Mouse (Mus musculus) layer of hippocampus, adult 11-12 months (tissue): ENCODE results near the gene Daglb.

Source experiments
- DNase-seq: peaks from one replicate; pipeline ENCODE4 v3.0.0; 2022; ENCODE audit warnings: low spot score

Daglb gene

GRCm38 (mm10) chr5:143464100-143464756, at the start of gene Daglb:
Daglb (plus strand) TSS chr5:143464584.
- DNase-seq, result peak; percentile 92

- no peak for DNase-seq
Observed at GRCm38 (mm10) chr5:143421484-143421883, 42.9 kb upstream of the Daglb start.

- DNase-seq, result no peak
Observed at GRCm38 (mm10) chr5:143422990-143423389, 41.4 kb upstream of the Daglb start.

DNA sequence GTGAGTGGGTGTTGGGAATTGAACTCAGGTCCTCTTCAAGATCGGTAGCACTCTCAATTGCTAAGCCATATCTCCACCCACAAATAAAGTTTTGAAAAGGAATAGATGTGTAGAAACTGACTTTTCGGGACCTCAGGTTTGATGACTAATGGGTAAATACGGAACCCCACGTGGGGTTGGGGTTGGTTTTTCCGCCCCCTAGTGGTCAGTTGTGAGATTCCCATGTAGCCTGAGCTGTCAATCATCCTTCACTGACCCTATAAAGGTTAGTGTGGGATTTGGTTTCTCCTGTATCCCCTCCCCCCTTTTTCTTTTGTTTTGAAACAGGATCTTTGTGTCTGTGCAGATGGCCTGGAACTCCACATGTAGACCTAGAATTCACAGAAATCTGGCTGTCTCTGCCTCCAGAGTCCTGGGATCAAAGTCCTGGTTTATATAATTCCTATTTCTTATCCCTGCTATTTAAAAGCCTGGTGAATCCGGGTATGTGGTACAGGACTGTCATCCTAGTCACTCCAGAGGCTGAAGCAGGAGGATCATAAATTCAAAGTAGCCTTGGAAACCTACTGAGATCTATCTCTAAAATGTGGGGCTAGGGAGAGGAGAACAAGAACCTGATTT, 40.4 kb upstream of the Daglb start:
- peak; percentile 50 for DNase-seq

GRCm38 (mm10) chr5:143434421-143434820, 30.0 kb upstream of the Daglb start:
- DNase-seq, result peak; percentile 58

- no peak for DNase-seq
Observed at GRCm38 (mm10) chr5:143441298-143441697, 23.1 kb upstream of the Daglb start.

DNA sequence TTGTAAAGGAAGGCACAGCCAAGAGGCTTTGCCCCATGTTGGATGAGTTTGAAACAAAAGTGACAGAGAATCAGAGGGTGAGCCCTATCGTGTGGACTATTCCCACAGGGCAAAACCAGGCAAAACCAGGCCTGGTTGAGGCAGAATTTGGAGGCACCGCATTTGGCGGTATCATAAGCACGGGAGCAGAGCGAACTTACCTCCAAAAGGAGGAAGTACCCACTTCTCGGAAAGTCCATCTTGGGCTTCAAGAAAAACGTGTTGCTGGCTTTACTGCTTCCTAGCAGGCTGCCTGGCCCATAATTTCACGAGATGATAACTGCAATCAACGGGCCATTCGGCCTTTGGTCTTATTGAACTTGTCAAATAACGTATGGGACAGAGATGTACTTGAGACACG, 22.6 kb upstream of the Daglb start:
- DNase-seq, result no peak

DNA sequence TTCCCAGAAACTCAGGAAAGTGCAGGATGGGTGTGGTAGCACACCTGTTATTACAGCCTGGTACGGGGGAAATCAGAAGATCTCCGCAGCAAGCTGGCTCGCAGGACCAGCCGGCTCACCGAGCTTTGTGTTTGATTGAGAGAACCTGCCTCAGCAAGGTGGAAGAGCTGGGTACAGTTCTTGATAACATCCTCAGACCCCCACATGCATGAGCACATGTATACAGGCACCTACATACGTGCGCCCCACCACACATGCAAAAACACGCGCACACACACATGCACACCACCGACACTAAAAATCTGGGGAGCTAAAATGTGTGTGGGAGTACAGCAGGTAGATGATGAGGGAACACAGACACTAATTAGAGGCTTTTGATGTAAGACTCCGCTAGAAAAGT, 713 bp upstream of the Daglb start:
- DNase-seq, result no peak

DNA sequence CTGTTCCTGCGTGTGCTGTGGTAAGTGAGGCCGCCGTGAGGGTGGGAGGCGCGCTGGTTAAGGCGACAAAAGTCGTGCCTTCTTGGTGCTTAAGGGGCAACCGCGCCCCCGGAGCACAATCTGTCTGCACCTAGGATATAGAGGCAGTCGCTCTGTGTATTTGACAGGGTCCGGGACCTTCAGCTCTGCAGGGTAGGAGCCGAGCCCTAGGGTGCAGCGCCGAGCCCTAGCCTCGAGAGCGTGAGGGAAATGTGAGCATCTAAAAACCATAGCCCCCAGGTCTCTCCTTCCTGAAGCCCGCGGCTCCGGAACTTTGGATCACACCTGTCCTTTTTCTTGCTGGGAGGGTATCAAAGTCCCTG, 354 bp downstream of the Daglb start:
- DNase-seq, result no peak

DNA sequence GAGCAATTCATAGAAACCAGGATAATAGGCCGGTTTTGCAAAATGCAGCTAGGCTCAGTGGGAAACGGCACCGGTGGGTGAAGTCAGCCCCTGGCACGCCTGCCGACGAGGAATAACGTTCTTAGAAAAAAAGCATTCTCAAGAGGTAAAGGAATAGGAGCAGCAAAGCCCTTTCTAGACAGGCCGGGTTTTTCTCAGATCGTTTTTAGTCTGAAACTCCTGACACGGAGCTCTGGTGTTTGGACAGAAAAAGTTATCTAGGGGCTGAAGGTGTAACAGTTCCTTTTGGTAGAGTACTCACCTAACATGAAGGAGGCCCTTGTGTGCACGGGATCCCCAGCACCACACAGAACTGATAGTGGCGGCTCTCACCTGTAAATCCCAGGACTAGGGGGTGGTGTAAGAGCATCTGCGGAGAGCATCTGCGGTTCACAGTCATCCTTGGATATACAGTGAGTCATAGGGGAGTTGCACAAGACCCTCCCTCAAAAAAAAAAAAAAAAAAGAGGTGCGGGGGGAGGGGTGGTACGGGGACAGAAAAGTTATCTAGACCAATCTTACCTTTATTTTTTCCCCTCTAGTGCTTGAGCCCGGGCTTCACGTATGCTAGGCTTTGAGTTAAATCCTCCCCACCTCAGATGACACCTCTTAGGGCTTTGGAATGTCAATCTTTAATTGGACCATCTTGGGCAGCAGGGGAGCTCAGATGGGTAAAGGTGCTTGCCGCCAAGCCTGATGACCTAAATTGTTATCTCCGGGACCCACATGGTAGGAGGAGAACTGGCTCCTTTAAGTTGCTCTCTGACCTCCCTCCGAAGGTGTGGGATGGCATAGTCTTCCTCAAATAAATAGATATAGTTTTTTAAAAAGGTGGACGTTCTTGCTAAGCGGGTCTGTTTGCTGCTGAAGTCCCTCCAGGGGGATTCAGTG, 1.0 kb downstream of the Daglb start:
- DNase-seq, result no peak

DNA sequence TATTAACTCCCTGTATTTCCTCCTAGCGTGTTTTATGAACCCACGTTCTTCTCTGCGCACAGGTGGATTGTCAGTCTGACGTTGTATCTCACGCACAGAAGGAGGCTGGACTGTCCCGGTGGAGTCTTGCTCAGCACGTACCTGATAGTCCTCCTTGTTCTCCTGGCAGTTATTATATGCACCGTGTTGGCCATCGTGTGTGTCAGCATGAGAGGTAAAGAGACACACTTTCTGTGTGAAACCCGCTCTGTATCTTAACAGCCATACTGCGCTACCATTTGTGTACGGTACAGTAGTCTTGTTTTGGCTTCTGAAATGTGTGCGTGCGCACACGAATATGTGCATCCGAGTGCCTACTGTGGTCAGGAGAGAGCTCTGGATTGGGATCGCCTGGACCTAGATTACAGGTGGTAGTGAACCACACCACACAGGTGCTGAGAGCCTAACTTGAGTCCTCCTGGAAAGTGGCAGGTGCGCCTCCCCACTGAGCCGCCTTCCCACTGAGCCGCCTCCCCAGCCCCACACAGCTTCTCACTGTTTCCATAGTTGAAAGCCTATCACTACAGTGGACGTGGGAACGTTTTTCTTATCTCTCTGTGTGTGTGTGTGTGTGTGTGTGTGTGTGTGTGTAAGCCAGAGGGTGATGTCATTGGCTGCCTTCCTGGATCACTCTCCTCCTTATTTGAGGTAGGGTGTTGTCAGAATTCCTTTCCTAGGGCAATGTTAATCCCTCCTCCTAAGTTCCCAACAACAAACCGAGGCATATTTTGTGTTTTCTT, 2.7 kb downstream of the Daglb start:
- no peak for DNase-seq

- DNase-seq, result no peak
Observed at GRCm38 (mm10) chr5:143467931-143468330, 3.5 kb downstream of the Daglb start.

- DNase-seq, result no peak
Observed at GRCm38 (mm10) chr5:143469628-143470027, 5.2 kb downstream of the Daglb start.

GRCm38 (mm10) chr5:143470421-143471164, 6.2 kb downstream of the Daglb start:
- DNase-seq, result peak; percentile 78

GRCm38 (mm10) chr5:143471165-143471546, 6.8 kb downstream of the Daglb start:
- DNase-seq, result no peak

- no peak for DNase-seq
Observed at GRCm38 (mm10) chr5:143471953-143472618, 7.7 kb downstream of the Daglb start.

DNA sequence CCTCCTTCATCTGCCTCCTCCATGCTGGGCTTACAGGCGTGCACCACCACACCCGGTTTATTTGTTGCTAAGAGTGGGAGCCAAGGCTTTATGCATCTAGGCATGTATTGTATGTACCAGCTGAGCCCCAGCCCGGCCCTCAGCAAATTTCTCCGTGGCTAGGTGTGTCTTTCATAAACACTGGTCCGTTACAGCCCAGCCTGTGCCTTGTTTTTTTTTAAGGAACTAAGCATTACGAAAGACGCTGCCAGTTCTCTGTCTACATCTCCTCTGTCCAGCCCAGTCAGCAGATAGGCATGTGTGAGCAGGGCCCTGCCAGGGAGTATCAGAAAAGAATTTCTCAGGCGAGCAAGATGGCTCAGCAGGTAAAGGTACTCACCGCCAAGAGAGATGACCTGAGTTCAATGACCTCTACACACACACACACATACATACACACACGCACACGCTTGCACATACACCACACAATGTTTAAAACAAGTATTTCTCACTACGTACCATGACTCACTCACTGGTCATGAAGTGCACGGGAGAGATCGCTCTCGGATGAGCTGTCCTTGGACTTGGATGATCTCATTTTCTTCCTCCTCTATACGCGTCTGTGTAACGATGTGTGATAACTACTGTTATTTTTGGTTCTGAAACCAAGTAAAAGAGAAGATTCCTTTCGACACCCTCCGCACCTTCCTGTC, 10.9 kb downstream of the Daglb start:
- DNase-seq, result no peak

- no peak for DNase-seq
Observed at GRCm38 (mm10) chr5:143476013-143476412, 11.6 kb downstream of the Daglb start.

DNA sequence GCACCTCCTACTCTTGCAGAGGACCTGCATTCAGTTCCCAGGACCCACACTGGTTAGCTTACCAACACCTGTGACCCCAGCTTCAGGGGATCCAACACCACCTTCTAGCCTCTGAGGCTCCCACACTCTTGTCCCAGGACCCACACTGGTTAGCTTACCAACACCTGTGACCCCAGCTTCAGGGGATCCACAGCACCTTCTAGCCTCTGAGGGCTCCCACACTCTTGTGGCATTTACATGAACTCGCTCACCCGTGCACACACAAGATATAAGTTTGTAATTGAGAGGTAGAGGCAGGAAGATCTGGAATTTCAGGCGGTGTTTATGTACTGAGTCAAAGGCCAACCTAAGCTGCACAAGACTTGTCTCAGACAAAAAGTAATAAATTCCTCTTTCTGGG, 13.5 kb downstream of the Daglb start:
- no peak for DNase-seq

DNA sequence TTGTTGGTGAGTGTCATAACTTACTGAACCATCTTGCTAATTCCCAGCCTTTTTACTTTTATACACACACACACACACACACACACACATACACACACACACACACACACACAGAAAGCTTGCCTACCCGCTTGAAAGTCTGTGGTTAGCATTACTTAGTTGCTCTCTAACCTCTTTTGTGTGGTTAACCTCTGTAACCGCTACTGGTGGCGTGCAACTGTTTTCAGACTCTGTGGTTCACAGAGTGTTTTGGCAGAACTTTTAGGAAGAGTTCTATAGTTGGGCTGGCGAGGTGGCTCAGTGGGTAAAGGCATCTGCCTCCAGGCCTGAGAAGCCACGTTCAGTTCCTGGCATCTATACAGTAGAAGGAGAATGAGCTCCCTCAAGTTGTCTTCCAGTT, 20.6 kb downstream of the Daglb start:
- no peak for DNase-seq
